Mouse (Mus musculus) fat pad, adult 2 months (tissue): ENCODE measurements around the gene Hnrnpd.

Source experiments
- DNase-seq: peaks from one replicate; pipeline ENCODE4 v3.0.0-alpha.2; 2011; ENCODE audit warnings: low read depth, low spot score; ENCODE audit errors: extremely low read depth

Gene Hnrnpd

GRCm38 (mm10) chr5:99978699-99979442 lies at the start of gene Hnrnpd, which contains the start of gene 4930524J08Rik:
Hnrnpd (minus strand) TSS chr5:99978938.
4930524J08Rik (plus strand) TSS chr5:99979061.
- DNase-seq, result no peak

- no peak for DNase-seq
Measured at GRCm38 (mm10) chr5:100024868-100025267, 46.1 kb upstream of the Hnrnpd start.

GRCm38 (mm10) chr5:100024403-100024802 lies 45.7 kb upstream of the Hnrnpd start:
- no peak for DNase-seq

- DNase-seq, result no peak
Measured at GRCm38 (mm10) chr5:100020089-100020488, 41.4 kb upstream of the Hnrnpd start.

GRCm38 (mm10) chr5:100012599-100012998 lies 33.9 kb upstream of the Hnrnpd start:
- DNase-seq, result no peak

- DNase-seq, result no peak
Measured at GRCm38 (mm10) chr5:100008485-100008884, 29.7 kb upstream of the Hnrnpd start.

GRCm38 (mm10) chr5:100007040-100007375 lies 28.3 kb upstream of the Hnrnpd start:
- DNase-seq, result no peak

GRCm38 (mm10) chr5:100006324-100007039 lies 27.7 kb upstream of the Hnrnpd start:
- no peak for DNase-seq

- DNase-seq, result no peak
Measured at GRCm38 (mm10) chr5:100005896-100006295, 27.2 kb upstream of the Hnrnpd start.

- no peak for DNase-seq
Measured at GRCm38 (mm10) chr5:100005431-100005830, 26.7 kb upstream of the Hnrnpd start.

- no peak for DNase-seq
Measured at GRCm38 (mm10) chr5:100003895-100004294, 25.2 kb upstream of the Hnrnpd start.

- no peak for DNase-seq
Measured at GRCm38 (mm10) chr5:100000500-100000899, 21.8 kb upstream of the Hnrnpd start.

GRCm38 (mm10) chr5:100000048-100000447 lies 21.3 kb upstream of the Hnrnpd start:
- DNase-seq, result no peak

GRCm38 (mm10) chr5:99994680-99995079 lies 15.9 kb upstream of the Hnrnpd start:
- no peak for DNase-seq

GRCm38 (mm10) chr5:99994166-99994565 lies 15.4 kb upstream of the Hnrnpd start:
- no peak for DNase-seq

- DNase-seq, result no peak
Measured at GRCm38 (mm10) chr5:99983452-99984061, 4.8 kb upstream of the Hnrnpd start.

- DNase-seq, result no peak
Measured at GRCm38 (mm10) chr5:99977516-99978301, 1.0 kb downstream of the Hnrnpd start.

GRCm38 (mm10) chr5:99976334-99976955 lies 2.3 kb downstream of the Hnrnpd start:
- no peak for DNase-seq

GRCm38 (mm10) chr5:99975776-99976175 lies 3.0 kb downstream of the Hnrnpd start:
- DNase-seq, result no peak

GRCm38 (mm10) chr5:99975061-99975460 lies 3.7 kb downstream of the Hnrnpd start:
- no peak for DNase-seq

GRCm38 (mm10) chr5:99973941-99974340 lies 4.8 kb downstream of the Hnrnpd start:
- DNase-seq, result no peak
